Comparison of ENCODE assay signal across 15 mouse cellular contexts in genomic region chr12:99917800-99918427, GRCm38 (mm10). TPM values are rescaled to one million over a fixed set of nuclear protein-coding genes. Genes with fewer than 3 reads are reported as not detected.
DNase-seq lines count a peak whose midpoint lies in the region; ATAC-seq and TF ChIP-seq lines count a peak whose summit lies in the region.
"Had no signal": no experiment of that assay in that cellular context is flagged by ENCODE, and none has a peak within 500 bp of the region (broad histone marks: within the 10 kb centered on the region; RNA-seq: fewer than 3 reads in every experiment).

No protein-coding gene starts in this region.

- no peak overlapping the region for H3K27ac ChIP-seq in thymus, adult 2 months (ENCODE audit: control insufficient read depth, insufficient read depth, low read length)
- H3K27ac ChIP-seq: embryonic facial prominence, embryonic 12.5 days; forebrain, embryonic 10.5 days; limb, embryonic 15.5 days; lung, embryonic 15.5 days; midbrain, embryonic 10.5 days had no signal

- no peak for TF ChIP-seq CTCF in thymus, adult 2 months (IDR thresholded peaks at IDR 0.05; ENCODE audit: borderline replicate concordance, control insufficient read depth, extremely low read depth, insufficient read depth, low read length, poor library complexity)

- peaks cover 13% of the 10 kb centered on the region for H3K36me3 ChIP-seq in thymus, adult 2 months (ENCODE audit: control insufficient read depth, insufficient read depth, low read length)

- ATAC-seq in frontal cortex, adult (ENCODE audit: low TSS enrichment): peak; percentile 96

- intact Hi-C loops in left cerebral cortex, postnatal 4 days (cut with DNase I): no loop called here
- intact Hi-C loops in left cerebral cortex, postnatal 25 days (cut with DNase I): no loop called here
- intact Hi-C loops in gastrocnemius, postnatal 14 days (cut with DNase I; ENCODE audit: low total_unique reads): no loop called here

- no peak overlapping the region for H3K4me3 ChIP-seq in thymus, adult 2 months (ENCODE audit: control insufficient read depth, insufficient read depth, low read length)
- H3K4me3 ChIP-seq: embryonic facial prominence, embryonic 12.5 days; forebrain, embryonic 10.5 days; limb, embryonic 15.5 days; lung, embryonic 15.5 days; midbrain, embryonic 10.5 days; myocyte had no signal

- 94% methylated on average over 15 of the region's 15 CpGs for WGBS in thymus, adult 2 months

- no peaks in the 10 kb centered on the region for H3K4me1 ChIP-seq in thymus, adult 2 months (replicated peaks; ENCODE audit: control insufficient read depth, insufficient read depth, low read length)
- H3K4me1 ChIP-seq: embryonic facial prominence, embryonic 12.5 days; limb, embryonic 15.5 days; lung, embryonic 15.5 days had no signal

- TF ChIP-seq POLR2A in thymus, adult 2 months (IDR thresholded peaks at IDR 0.05; ENCODE audit: control insufficient read depth, extremely low read depth, insufficient read depth, low read length, poor library complexity): no peak

- no peaks in the 10 kb centered on the region for H3K27me3 ChIP-seq in thymus, adult 2 months (ENCODE audit: control insufficient read depth, insufficient read depth, low read length)
- H3K27me3 ChIP-seq: embryonic facial prominence, embryonic 12.5 days; limb, embryonic 15.5 days; lung, embryonic 15.5 days had no signal

- DNase-seq in frontal cortex, postnatal 10 days (ENCODE audit: low spot score in 2 of 2): no peak
- peak; percentile 45 for DNase-seq in left cerebral cortex, adult 11 months (ENCODE audit: low spot score)
- DNase-seq in left cerebral cortex, postnatal 4 days: no peak
- peak; percentile 45 for DNase-seq in adrenal gland, postnatal 14 days
- peak; percentile 50 to 84 for DNase-seq in left cerebral cortex, postnatal 25 days (ENCODE audit: low spot score in 2 of 2)
- no peak for DNase-seq in gastrocnemius, postnatal 14 days
- no peak for DNase-seq in thymus, adult 2 months
- DNase-seq: cerebellum, postnatal 25 days had no signal

RNA-seq across cellular contexts. Expression of gene Tdp1, which starts 33.6 kb away (rescaled TPM):
- total RNA-seq in left cerebral cortex, postnatal 4 days (2021): 10 to 100 TPM; 42.9 to 45.8 TPM
- 12.8 and 16.5 TPM in 2 replicates for total RNA-seq in adrenal gland, postnatal 14 days (2021)
- total RNA-seq in left cerebral cortex, postnatal 25 days (2021): 10 to 100 TPM; 24.6 to 25.0 TPM
- total RNA-seq in gastrocnemius, postnatal 14 days (2021): 1 to 10 TPM; 4.1 to 6.5 TPM
- 33.9 and 39.9 TPM in 2 replicates for polyA plus RNA-seq in thymus, adult 2 months (2012; rRNA removed)

RNA-seq across cellular contexts. Expression of gene Efcab11, which starts 33.7 kb away (rescaled TPM):
- 1 to 10 TPM; 1.2 to 1.9 TPM for total RNA-seq in left cerebral cortex, postnatal 4 days (2021)
- total RNA-seq in adrenal gland, postnatal 14 days (2021): 0.96 and 1.1 TPM in 2 replicates
- total RNA-seq in left cerebral cortex, postnatal 25 days (2021): under 1 TPM in 1 of 2 experiments, not detected in 1; 0.55 TPM
- total RNA-seq in gastrocnemius, postnatal 14 days (2021): under 1 TPM; 0.66 to 0.74 TPM
- polyA plus RNA-seq in thymus, adult 2 months (2012; rRNA removed): 2.2 and 2.4 TPM in 2 replicates

RNA-seq across cellular contexts. Expression of gene Kcnk13, which starts 46.4 kb away (rescaled TPM):
- total RNA-seq in left cerebral cortex, postnatal 4 days (2021): 1 to 10 TPM; 1.5 to 2.0 TPM
- total RNA-seq in adrenal gland, postnatal 14 days (2021): 1.0 TPM in 2 replicates
- 1 to 10 TPM; 5.9 to 7.2 TPM for total RNA-seq in left cerebral cortex, postnatal 25 days (2021)
- 1 to 10 TPM in 1 of 2 experiments, under 1 TPM in 1; 0.95 to 1.1 TPM for total RNA-seq in gastrocnemius, postnatal 14 days (2021)
- polyA plus RNA-seq in thymus, adult 2 months (2012; rRNA removed): 0.90 and 1.1 TPM in 2 replicates

Comparison
In these comparisons a context has a peak if more than half of its experiments do, and no peak if none do; other contexts are left out.
1. DNase-seq: peak in left cerebral cortex, adult 11 months (single experiment), adrenal gland, postnatal 14 days (single experiment) and left cerebral cortex, postnatal 25 days (2 of 2); none in frontal cortex, postnatal 10 days (0 of 2), left cerebral cortex, postnatal 4 days (single experiment), gastrocnemius, postnatal 14 days (single experiment) and thymus, adult 2 months (single experiment).